Mouse (Mus musculus) heart, postnatal 25 days (tissue): ENCODE results near the gene Sh3d19. TPM values are rescaled to one million over a fixed set of nuclear protein-coding genes. Genes with fewer than 3 reads are reported as not detected.
"Not testable (repeated sequence)": the region's sequence is repeated elsewhere in the genome, so short reads cannot be mapped to it uniquely, and the experiment has no call there.

Experiments used
- DNase-seq: peaks from one replicate; pipeline ENCODE4 v3.0.0; 2022; ENCODE audit warnings: low spot score
- intact Hi-C: fragments of 180-260 bp; cut with DNase I; formaldehyde crosslinking; loops from one replicate; pipeline ENCODE4 v1.15.1; 2025
- total RNA-seq, 2 experiments: library from RNA; stranded (reverse); gene quantifications; 2 replicates each; pipeline ENCODE4 v1.2.3; 2021

Gene Sh3d19
- total RNA-seq, 2 experiments from 2014 or later: 25.4 to 29.6 TPM

- intact Hi-C loops: loop anchor here (5.0 kb wide), 1 partner anchor 46 kb away; no protein-coding TSS in a partner anchor
- DNase-seq: no peak
These were observed 2.6 kb downstream of the Sh3d19 start for GRCm38 (mm10) chr3:85973376-85974140.

- intact Hi-C loops: loop anchor here (5.0 kb wide), 1 partner anchor 47 kb away; no protein-coding TSS in a partner anchor
- no peak for DNase-seq
These were observed 3.5 kb downstream of the Sh3d19 start for GRCm38 (mm10) chr3:85974451-85974850.

- DNase-seq: no peak
- intact Hi-C loops: no loop called here
These were observed 9.1 kb downstream of the Sh3d19 start for GRCm38 (mm10) chr3:85980036-85980435.

- DNase-seq, intact Hi-C loops: not testable (repeated sequence)
These were observed 10.9 kb downstream of the Sh3d19 start for GRCm38 (mm10) chr3:85981761-85982160.

GRCm38 (mm10) chr3:85984537-85984936 lies 13.6 kb downstream of the Sh3d19 start:
- no peak for DNase-seq
- intact Hi-C loops: no loop called here

- intact Hi-C loops: no loop called here
- no peak for DNase-seq
These were observed 16.3 kb downstream of the Sh3d19 start for GRCm38 (mm10) chr3:85987225-85987624.

GRCm38 (mm10) chr3:85991140-85991801 lies 20.4 kb downstream of the Sh3d19 start:
- no peak for DNase-seq

GRCm38 (mm10) chr3:85991802-85992156 lies 20.9 kb downstream of the Sh3d19 start:
- intact Hi-C loops: no loop called here
- DNase-seq: no peak

More at GRCm38 (mm10) chr3:85991140-85991801, 20.4 kb downstream of the Sh3d19 start:
- intact Hi-C loops: no loop called here

- intact Hi-C loops: no loop called here
- DNase-seq: peak; percentile 28
These were observed 22.8 kb downstream of the Sh3d19 start for GRCm38 (mm10) chr3:85993744-85994143.

- intact Hi-C loops: no loop called here
- DNase-seq: no peak
These were observed 23.7 kb downstream of the Sh3d19 start for GRCm38 (mm10) chr3:85994645-85995044.

GRCm38 (mm10) chr3:86001271-86001670 lies 30.4 kb downstream of the Sh3d19 start:
- intact Hi-C loops: no loop called here
- no peak for DNase-seq

GRCm38 (mm10) chr3:86002423-86002822 lies 31.5 kb downstream of the Sh3d19 start, which contains the start of gene Prss48:
Gene Prss48 (minus strand): TSS chr3:86002491.
- DNase-seq: no peak
- intact Hi-C loops: no loop called here

- no peak for DNase-seq
- intact Hi-C loops: no loop called here
These were observed 32.0 kb downstream of the Sh3d19 start for GRCm38 (mm10) chr3:86002940-86003339.

GRCm38 (mm10) chr3:86004751-86005150 lies 33.8 kb downstream of the Sh3d19 start:
- intact Hi-C loops: no loop called here

GRCm38 (mm10) chr3:86010618-86011017 lies 39.7 kb downstream of the Sh3d19 start:
- intact Hi-C loops: no loop called here
- DNase-seq: no peak

More at GRCm38 (mm10) chr3:86004751-86005150, 33.8 kb downstream of the Sh3d19 start:
- no peak for DNase-seq

- intact Hi-C loops: no loop called here
- no peak for DNase-seq
These were observed 40.5 kb downstream of the Sh3d19 start for GRCm38 (mm10) chr3:86011373-86011772.

- intact Hi-C loops: no loop called here
- DNase-seq: no peak
These were observed 40.9 kb downstream of the Sh3d19 start for GRCm38 (mm10) chr3:86011833-86012232.

- no peak for DNase-seq
- intact Hi-C loops: no loop called here
These were observed 42.9 kb downstream of the Sh3d19 start for GRCm38 (mm10) chr3:86013837-86014236.

- intact Hi-C loops: no loop called here
- DNase-seq: no peak
These were observed 46.1 kb downstream of the Sh3d19 start for GRCm38 (mm10) chr3:86016965-86017364.

GRCm38 (mm10) chr3:86017484-86017883 lies 46.6 kb downstream of the Sh3d19 start:
- no peak for DNase-seq
- intact Hi-C loops: no loop called here
